Mouse (Mus musculus): ENCODE measurements around the gene Cenpx. TPM values are rescaled to one million over a fixed set of nuclear protein-coding genes. Genes with fewer than 3 reads are reported as not detected.
"Not testable (repeated sequence)": the region's sequence is repeated elsewhere in the genome, so short reads cannot be mapped to it uniquely, and the experiment has no call there.

Gene Cenpx
- polyA plus RNA-seq, 1 experiment from 2014 or later = 140 TPM

DNA sequence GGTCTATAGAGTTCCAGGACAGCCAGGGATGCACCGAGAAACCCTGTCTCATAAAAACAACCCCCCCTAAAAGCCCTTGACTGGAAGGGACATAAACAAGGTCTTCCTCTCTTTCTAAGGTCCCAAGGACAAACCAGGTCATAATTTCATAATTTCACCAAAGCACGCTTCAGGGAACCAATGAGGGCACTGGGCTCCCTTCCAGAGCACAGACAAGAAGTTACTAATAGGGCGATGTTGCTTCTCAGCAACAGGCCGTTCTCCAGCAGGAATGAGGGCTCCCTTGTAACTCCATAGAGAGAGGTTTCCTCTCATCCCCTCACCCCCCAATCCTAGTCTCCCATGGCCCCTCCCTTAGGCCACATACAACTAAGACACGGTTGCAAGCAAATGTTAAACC lies 27.4 kb upstream of the Cenpx start:
- Histone ChIP-seq H3K4me2 (ENCODE audit: low read length) (no peak overlapping the region), H3K4me1 (ENCODE audit: control insufficient read depth, insufficient read depth, low read length) (no peaks in the 10 kb centered on the region), H3K27me3 (replicated peaks; ENCODE audit: control insufficient read depth, insufficient read depth, low read length) (no peaks in the 10 kb centered on the region), H3K4me3 (ENCODE audit: low read depth, low read length) (no peak overlapping the region), H3K27ac (ENCODE audit: low read depth, low read length) (no peak overlapping the region), H3K9me3 (replicated peaks; ENCODE audit: control insufficient read depth, low read length) (no peaks in the 10 kb centered on the region), H3K36me3 (ENCODE audit: control insufficient read depth, insufficient read depth, low read length) (no peaks in the 10 kb centered on the region), H3K9ac (ENCODE audit: low read length) (no peak overlapping the region)
- no peak for ATAC-seq
- no peak for DNase-seq (ENCODE audit: low spot score)
- WGBS = 89% methylated on average over 5 of the region's 5 CpGs

DNA sequence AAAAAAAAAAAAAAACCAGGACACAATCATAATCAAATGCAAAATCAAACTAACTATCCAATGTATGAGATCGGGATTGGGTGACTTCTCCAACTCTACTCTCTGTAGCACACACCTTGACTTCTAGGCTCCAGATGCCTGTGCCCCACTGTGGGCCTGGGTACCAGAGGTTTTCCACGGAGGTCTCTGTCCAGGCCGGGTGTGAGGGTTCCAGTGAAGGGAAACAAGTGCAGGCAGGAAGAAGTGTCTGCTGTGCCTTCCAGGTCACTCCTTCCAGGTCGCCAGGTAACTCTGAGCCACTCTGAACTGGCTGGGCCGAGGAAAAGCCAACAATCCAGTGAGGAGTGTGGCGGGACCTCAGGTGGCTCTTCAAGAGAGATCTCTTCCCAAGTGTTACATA lies 22.9 kb upstream of the Cenpx start:
- Histone ChIP-seq H3K36me3 (ENCODE audit: control insufficient read depth, insufficient read depth, low read length) (no peaks in the 10 kb centered on the region), H3K9me3 (replicated peaks; ENCODE audit: control insufficient read depth, low read length) (no peaks in the 10 kb centered on the region), H3K4me1 (ENCODE audit: control insufficient read depth, insufficient read depth, low read length) (no peaks in the 10 kb centered on the region), H3K4me3 (ENCODE audit: low read depth, low read length) (no peak overlapping the region), H3K27ac (ENCODE audit: low read depth, low read length) (no peak overlapping the region), H3K27me3 (replicated peaks; ENCODE audit: control insufficient read depth, insufficient read depth, low read length) (no peaks in the 10 kb centered on the region), H3K9ac (ENCODE audit: low read length) (no peak overlapping the region), H3K4me2 (ENCODE audit: low read length) (no peak overlapping the region)
- DNase-seq (ENCODE audit: low spot score) (no peak), ATAC-seq (no peak)
- 71% methylated on average over 6 of the region's 6 CpGs for WGBS

DNA sequence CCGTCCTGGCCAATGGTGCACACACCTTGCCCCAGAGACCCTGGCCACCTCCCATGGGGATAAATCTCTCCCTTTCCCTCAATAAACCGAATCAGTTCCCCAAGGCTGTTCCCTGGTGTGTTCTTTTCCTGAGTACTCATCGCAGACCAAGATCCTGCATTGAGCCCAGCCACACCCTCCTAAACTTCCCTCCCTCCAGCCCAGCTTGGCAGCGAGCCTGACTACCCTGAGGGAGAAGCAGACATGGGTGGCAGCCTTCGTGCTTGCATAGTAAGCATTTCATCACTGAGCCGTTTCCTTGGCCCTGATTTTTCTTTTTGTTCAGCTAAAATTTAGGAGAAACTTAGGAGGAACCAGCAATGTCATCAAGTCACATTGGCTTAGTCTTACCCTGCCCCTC lies 20.0 kb upstream of the Cenpx start:
- H3K4me2 ChIP-seq (ENCODE audit: low read length) = no peak overlapping the region
- H3K9ac ChIP-seq (ENCODE audit: low read length) = no peak overlapping the region
- H3K36me3 ChIP-seq (ENCODE audit: control insufficient read depth, insufficient read depth, low read length) = no peaks in the 10 kb centered on the region
- ATAC-seq (no peak), DNase-seq (ENCODE audit: low spot score) (no peak)
- H3K9me3 ChIP-seq (replicated peaks; ENCODE audit: control insufficient read depth, low read length) = no peaks in the 10 kb centered on the region
- H3K4me1 ChIP-seq (ENCODE audit: control insufficient read depth, insufficient read depth, low read length) = no peaks in the 10 kb centered on the region; the same call in 1 of the 2 replicates
- 61% methylated on average over 6 of the region's 6 CpGs for WGBS
- H3K4me3 ChIP-seq (ENCODE audit: low read depth, low read length) = no peak overlapping the region
- no peaks in the 10 kb centered on the region for H3K27me3 ChIP-seq (replicated peaks; ENCODE audit: control insufficient read depth, insufficient read depth, low read length)
- no peak overlapping the region for H3K27ac ChIP-seq (ENCODE audit: low read depth, low read length)

GRCm38 (mm10) chr11:120731858-120732680 lies 18.5 kb upstream of the Cenpx start, which contains the start of gene Cbr2:
Gene Cbr2 (minus strand): TSS chr11:120732114.
- Histone ChIP-seq H3K36me3 (ENCODE audit: control insufficient read depth, insufficient read depth, low read length) (no peaks in the 10 kb centered on the region), H3K4me2 (ENCODE audit: low read length) (no peak within 1 kb of the TSS), H3K9ac (ENCODE audit: low read length) (no peak within 1 kb of the TSS), H3K27ac (ENCODE audit: low read depth, low read length) (no peak within 1 kb of the TSS), H3K27me3 (replicated peaks; ENCODE audit: control insufficient read depth, insufficient read depth, low read length) (no peaks in the 10 kb centered on the region), H3K4me3 (ENCODE audit: low read depth, low read length) (no peak within 1 kb of the TSS), H3K9me3 (replicated peaks; ENCODE audit: control insufficient read depth, low read length) (no peaks in the 10 kb centered on the region), H3K4me1 (ENCODE audit: control insufficient read depth, insufficient read depth, low read length) (no peaks in the 10 kb centered on the region; the same call in 1 of the 2 replicates)
- ATAC-seq (no peak), DNase-seq (ENCODE audit: low spot score) (no peak)
- 82% methylated on average over 12 of the region's 12 CpGs for WGBS

DNA sequence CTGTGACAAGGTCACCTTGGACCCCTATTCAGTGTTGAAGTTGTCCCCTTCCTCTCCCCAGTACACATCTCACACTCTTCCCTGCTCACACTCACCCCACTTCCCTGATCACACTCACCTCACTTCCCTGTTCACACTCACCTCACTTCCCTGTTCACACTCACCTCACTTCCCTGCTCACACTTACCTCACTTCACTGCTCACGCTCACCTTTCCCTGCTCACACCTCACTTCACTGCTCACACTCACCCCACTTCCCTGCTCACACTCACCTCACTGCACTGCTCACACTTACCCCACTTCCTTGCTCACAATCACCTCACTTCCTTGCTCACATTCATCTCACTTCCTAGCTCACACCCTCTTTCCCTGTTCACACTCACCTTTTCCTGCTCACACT lies 17.9 kb upstream of the Cenpx start:
- ATAC-seq (no peak), DNase-seq (ENCODE audit: low spot score) (no peak)
- no peak overlapping the region for H3K9ac ChIP-seq (ENCODE audit: low read length)
- H3K4me2 ChIP-seq (ENCODE audit: low read length) = no peak overlapping the region
- no peaks in the 10 kb centered on the region for H3K27me3 ChIP-seq (replicated peaks; ENCODE audit: control insufficient read depth, insufficient read depth, low read length)
- 96% methylated on average over 1 of the region's 1 CpGs for WGBS
- H3K27ac ChIP-seq (ENCODE audit: low read depth, low read length) = no peak overlapping the region
- no peak overlapping the region for H3K4me3 ChIP-seq (ENCODE audit: low read depth, low read length)
- no peaks in the 10 kb centered on the region for H3K9me3 ChIP-seq (replicated peaks; ENCODE audit: control insufficient read depth, low read length)
- H3K4me1 ChIP-seq (ENCODE audit: control insufficient read depth, insufficient read depth, low read length) = peaks cover 3% of the 10 kb centered on the region; the same call in 1 of the 2 replicates
- no peaks in the 10 kb centered on the region for H3K36me3 ChIP-seq (ENCODE audit: control insufficient read depth, insufficient read depth, low read length)

GRCm38 (mm10) chr11:120730331-120730870 lies 16.9 kb upstream of the Cenpx start:
- Histone ChIP-seq H3K27me3 (replicated peaks; ENCODE audit: control insufficient read depth, insufficient read depth, low read length) (no peaks in the 10 kb centered on the region), H3K4me3 (ENCODE audit: low read depth, low read length) (no peak overlapping the region), H3K36me3 (ENCODE audit: control insufficient read depth, insufficient read depth, low read length) (no peaks in the 10 kb centered on the region), H3K9me3 (replicated peaks; ENCODE audit: control insufficient read depth, low read length) (no peaks in the 10 kb centered on the region), H3K4me2 (ENCODE audit: low read length) (no peak overlapping the region), H3K9ac (ENCODE audit: low read length) (no peak overlapping the region), H3K4me1 (ENCODE audit: control insufficient read depth, insufficient read depth, low read length) (peaks cover 4% of the 10 kb centered on the region; the same call in 1 of the 2 replicates), H3K27ac (ENCODE audit: low read depth, low read length) (no peak overlapping the region)
- no peak for DNase-seq (ENCODE audit: low spot score)
- WGBS = 87% methylated on average over 10 of the region's 10 CpGs
- ATAC-seq = no peak

DNA sequence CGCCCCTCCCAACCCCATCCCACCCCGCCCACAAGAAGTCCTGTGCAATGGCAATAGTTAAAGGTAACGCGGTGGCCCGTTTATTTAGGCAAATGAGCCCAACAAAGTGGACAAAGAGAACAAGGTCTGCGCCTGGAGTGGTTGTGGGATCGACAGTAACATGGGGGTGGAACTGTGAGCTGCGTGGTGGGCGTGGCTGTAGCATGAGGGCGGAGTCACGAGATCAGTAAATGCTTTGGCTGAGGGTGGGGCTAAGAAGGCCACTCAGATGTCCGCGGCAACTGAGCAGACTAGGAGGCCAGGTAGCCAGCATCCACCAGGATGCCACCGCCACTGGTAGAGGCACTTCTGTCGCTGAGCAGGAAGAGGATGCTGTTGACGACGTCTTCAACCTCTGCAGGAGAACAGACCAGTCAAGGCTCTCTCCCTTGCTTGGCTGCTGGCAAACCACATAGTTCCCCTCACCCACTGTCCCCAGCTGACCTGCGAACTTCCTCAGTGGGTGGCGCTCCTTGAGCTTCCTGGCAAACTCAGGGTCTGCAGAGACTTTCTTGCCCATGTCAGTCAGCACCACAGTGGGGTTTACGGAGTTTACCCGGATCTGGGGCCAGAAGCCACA lies 16.0 kb upstream of the Cenpx start:
- not testable (repeated sequence) for H3K9ac ChIP-seq (ENCODE audit: low read length); H3K27me3 ChIP-seq (replicated peaks; ENCODE audit: control insufficient read depth, insufficient read depth, low read length); H3K4me1 ChIP-seq (ENCODE audit: control insufficient read depth, insufficient read depth, low read length); H3K36me3 ChIP-seq (ENCODE audit: control insufficient read depth, insufficient read depth, low read length); H3K9me3 ChIP-seq (replicated peaks; ENCODE audit: control insufficient read depth, low read length); H3K4me3 ChIP-seq (ENCODE audit: low read depth, low read length); H3K27ac ChIP-seq (ENCODE audit: low read depth, low read length)
- peak overlapping the region; percentile 28; the same call in 1 of the 2 replicates for H3K4me2 ChIP-seq (ENCODE audit: low read length)
- 1% methylated on average over 17 of the region's 21 CpGs for WGBS
- ATAC-seq (peak; percentile 47; the same call in 1 of the 2 replicates), DNase-seq (ENCODE audit: low spot score) (peak; percentile 40)

DNA sequence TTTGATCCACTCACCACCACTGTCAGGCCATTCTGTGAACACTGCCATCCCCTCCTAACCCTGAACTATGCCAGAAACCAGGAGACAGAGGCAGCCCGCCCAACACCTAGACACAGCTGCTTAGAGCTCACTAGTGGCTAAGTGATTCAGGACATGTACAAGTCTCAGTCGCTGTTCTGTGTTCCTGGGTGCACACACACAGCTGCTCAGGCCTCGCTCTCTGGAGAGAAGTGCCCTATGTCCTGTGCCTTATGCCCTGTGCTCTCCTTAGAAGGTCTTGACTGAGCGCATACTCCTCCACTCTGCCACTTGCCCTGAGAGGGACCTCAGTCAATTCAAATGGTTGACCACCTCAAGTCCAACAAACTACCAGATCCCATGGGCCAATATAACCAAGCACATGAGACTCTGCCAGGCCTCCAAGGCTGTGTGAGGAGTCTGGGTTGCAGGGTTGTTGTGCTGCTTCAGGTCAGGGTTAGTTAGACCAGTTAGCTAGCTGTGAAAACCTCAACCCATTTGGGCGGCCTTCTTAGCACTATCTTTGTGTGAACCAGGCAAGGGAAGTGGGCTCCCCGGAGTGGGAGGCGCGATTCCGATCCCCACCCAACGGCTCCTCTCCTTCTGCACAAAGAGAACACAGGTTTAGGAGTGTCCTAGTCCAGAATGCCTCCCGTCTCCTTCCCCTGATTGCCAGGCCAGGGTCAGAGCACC lies 15.1 kb upstream of the Cenpx start:
- WGBS = 68% methylated on average over 11 of the region's 11 CpGs
- H3K9me3 ChIP-seq (replicated peaks; ENCODE audit: control insufficient read depth, low read length) = no peaks in the 10 kb centered on the region
- ATAC-seq (no peak), DNase-seq (ENCODE audit: low spot score) (no peak)
- no peak overlapping the region for H3K4me3 ChIP-seq (ENCODE audit: low read depth, low read length)
- H3K4me1 ChIP-seq (ENCODE audit: control insufficient read depth, insufficient read depth, low read length) = peaks cover 4% of the 10 kb centered on the region; the same call in 1 of the 2 replicates
- no peak overlapping the region for H3K9ac ChIP-seq (ENCODE audit: low read length)
- no peak overlapping the region for H3K4me2 ChIP-seq (ENCODE audit: low read length)
- H3K27me3 ChIP-seq (replicated peaks; ENCODE audit: control insufficient read depth, insufficient read depth, low read length) = no peaks in the 10 kb centered on the region
- 0 out of 2 replicates have a peak, but pooled peaks cover under 1% of the 10 kb centered on the region for H3K36me3 ChIP-seq (ENCODE audit: control insufficient read depth, insufficient read depth, low read length)
- no peak overlapping the region for H3K27ac ChIP-seq (ENCODE audit: low read depth, low read length)
